ENCODE assay signal across 8 mouse cellular contexts in the genomic region with DNA sequence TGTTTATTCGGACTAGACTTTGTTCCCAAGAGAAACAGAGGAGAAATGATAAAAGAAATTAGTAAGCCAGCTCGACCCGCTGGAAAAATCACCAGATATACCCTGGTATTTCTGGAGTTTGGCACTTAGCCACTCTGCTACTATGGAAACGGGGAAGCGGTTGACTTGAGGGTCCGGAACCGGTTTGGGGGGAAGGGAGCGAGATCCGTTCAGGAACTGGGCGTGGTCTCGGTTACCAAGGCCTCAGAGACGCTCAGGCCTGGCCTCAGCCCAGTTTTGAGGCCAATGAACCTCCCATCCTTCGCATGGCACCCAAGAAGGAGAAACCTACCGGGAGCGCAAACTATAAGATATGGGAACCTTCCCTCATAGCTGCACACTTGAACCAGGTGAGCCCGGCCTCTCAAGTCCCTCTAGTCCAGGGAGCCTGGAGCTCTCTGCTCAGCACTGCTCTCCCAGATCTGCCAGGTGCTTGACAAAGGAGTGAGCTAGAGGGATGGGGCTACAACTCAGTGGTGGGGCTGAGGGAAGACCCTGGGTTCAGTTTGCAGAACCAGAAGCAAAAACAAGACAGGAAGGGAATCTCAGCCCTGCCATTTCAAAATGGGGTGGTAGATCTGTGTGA. TPM values are rescaled to one million over a fixed set of nuclear protein-coding genes. Genes with fewer than 3 reads are reported as not detected.
DNase-seq lines count a peak whose midpoint lies in the region; ATAC-seq lines count a peak whose summit lies in the region.
"Had no signal": no experiment of that assay in that cellular context is flagged by ENCODE, and none has a peak within 500 bp of the region (broad histone marks: within the 10 kb centered on the region; RNA-seq: fewer than 3 reads in every experiment).

A gene (plus strand): TSS at position 220 of the 625 bp plus-strand sequence.

- peak within 1 kb of the TSS; percentile 23; the same call in 1 of the 2 replicates for H3K4me2 ChIP-seq in intestine, embryonic 14.5 days (ENCODE audit: low read length)
- H3K4me2 ChIP-seq in liver, embryonic 16.5 days (ENCODE audit: low read depth, low read length), result no peak within 1 kb of the TSS

- H3K9me3 ChIP-seq in intestine, embryonic 14.5 days (ENCODE audit: control insufficient read depth, low read length), result no peaks in the 10 kb centered on the region
- H3K9me3 ChIP-seq in liver, embryonic 16.5 days (replicated peaks; ENCODE audit: control insufficient read depth, low read length), result no peaks in the 10 kb centered on the region

- H3K27me3 ChIP-seq in intestine, embryonic 14.5 days (replicated peaks; ENCODE audit: control insufficient read depth, insufficient read depth, low read length), result no peaks in the 10 kb centered on the region
- H3K27me3 ChIP-seq in liver, embryonic 16.5 days (ENCODE audit: control insufficient read depth, insufficient read depth, low read depth, low read length), result no peaks in the 10 kb centered on the region

- intact Hi-C loops in left cerebral cortex, postnatal 4 days (cut with DNase I), result no loop called here

- ATAC-seq in intestine, embryonic 14.5 days (replicated peaks; ENCODE audit: low FRiP score, low TSS enrichment, low read depth), result peak; percentile 64; the same call in 1 of the 2 replicates
- ATAC-seq in liver, embryonic 16.5 days (ENCODE audit: low read depth), result peak; percentile 21; the same call in 1 of the 2 replicates
- ATAC-seq in CD4-positive, CD25-positive, alpha-beta regulatory T cell, adult 4 months, result no peak

- H3K4me3 ChIP-seq in intestine, embryonic 14.5 days (ENCODE audit: low read depth, low read length), result no peak within 1 kb of the TSS
- H3K4me3 ChIP-seq in liver, embryonic 16.5 days (ENCODE audit: low read depth, low read length), result no peak within 1 kb of the TSS
- H3K4me3 ChIP-seq: left cerebral cortex, adult 2 months had no signal

- no peaks in the 10 kb centered on the region for H3K36me3 ChIP-seq in intestine, embryonic 14.5 days (ENCODE audit: control insufficient read depth, insufficient read depth, low read length)
- no peaks in the 10 kb centered on the region for H3K36me3 ChIP-seq in liver, embryonic 16.5 days (ENCODE audit: control insufficient read depth, insufficient read depth)

- H3K4me1 ChIP-seq in intestine, embryonic 14.5 days (replicated peaks; ENCODE audit: control insufficient read depth, insufficient read depth, low read length), result peaks cover 7% of the 10 kb centered on the region; the same call in 1 of the 2 replicates
- no peaks in the 10 kb centered on the region for H3K4me1 ChIP-seq in liver, embryonic 16.5 days (ENCODE audit: control insufficient read depth, low read depth, low read length)

- WGBS in intestine, embryonic 14.5 days, result 25% methylated on average over 16 of the region's 16 CpGs
- 22% methylated on average over 16 of the region's 16 CpGs for WGBS in liver, embryonic 16.5 days (ENCODE audit: insufficient replicate concordance)

- H3K9ac ChIP-seq in intestine, embryonic 14.5 days (ENCODE audit: low read length), result no peak within 1 kb of the TSS
- no peak within 1 kb of the TSS for H3K9ac ChIP-seq in liver, embryonic 16.5 days (ENCODE audit: low read depth, low read length)

- no peak within 1 kb of the TSS for H3K27ac ChIP-seq in intestine, embryonic 14.5 days (ENCODE audit: low read depth)
- H3K27ac ChIP-seq in liver, embryonic 16.5 days (ENCODE audit: low read length), result no peak within 1 kb of the TSS
- H3K27ac ChIP-seq: left cerebral cortex, adult 2 months had no signal

- DNase-seq in left cerebral cortex, postnatal 4 days, result peak; percentile 34
- DNase-seq in left cerebral cortex, adult 9 months (ENCODE audit: low spot score in 2 of 2), result no peak
- peak; percentile 93 for DNase-seq in heart, adult 11 months
- DNase-seq in intestine, embryonic 14.5 days (ENCODE audit: low spot score), result peak; percentile 63
- DNase-seq in testis, postnatal 14 days (ENCODE audit: low spot score), result peak; percentile 37

RNA-seq across cellular contexts. Expression of the gene that starts here (rescaled TPM):
- total RNA-seq in left cerebral cortex, postnatal 4 days (2021), result 1 to 10 TPM; 1.1 to 1.2 TPM
- 0.19 TPM in 1 of 2 replicates, not detected in the other for polyA plus RNA-seq in intestine, embryonic 14.5 days (2014; fragmentation: Nextera tagmentation; extraction: Ambion mirVana)
- polyA plus RNA-seq in liver, embryonic 16.5 days (2015; fragmentation: Nextera tagmentation; extraction: Ambion mirVana), result 0.11 and 0.21 TPM in 2 replicates
- not detected for polyA plus RNA-seq in CD4-positive, CD25-positive, alpha-beta regulatory T cell, adult 4 months (2017; shearing (Covaris generic))

Comparison
In these comparisons a context has a peak if more than half of its experiments do, and no peak if none do; other contexts are left out.
1. DNase-seq: peak in left cerebral cortex, postnatal 4 days (single experiment), heart, adult 11 months (single experiment) and testis, postnatal 14 days (single experiment); none in left cerebral cortex, adult 9 months (0 of 2).
2. Peak in DNase-seq, ATAC-seq and H3K4me2 ChIP-seq in intestine, embryonic 14.5 days; RNA of the gene not detected or under 1 TPM.
3. Peak in ATAC-seq in liver, embryonic 16.5 days; RNA of the gene not detected or under 1 TPM.